Mouse (Mus musculus): Measurements from ENCODE around the gene Skint11.
"Not testable (repeated sequence)": the region's sequence is repeated elsewhere in the genome, so short reads cannot be mapped to it uniquely, and the experiment has no call there.

Gene Skint11

DNA sequence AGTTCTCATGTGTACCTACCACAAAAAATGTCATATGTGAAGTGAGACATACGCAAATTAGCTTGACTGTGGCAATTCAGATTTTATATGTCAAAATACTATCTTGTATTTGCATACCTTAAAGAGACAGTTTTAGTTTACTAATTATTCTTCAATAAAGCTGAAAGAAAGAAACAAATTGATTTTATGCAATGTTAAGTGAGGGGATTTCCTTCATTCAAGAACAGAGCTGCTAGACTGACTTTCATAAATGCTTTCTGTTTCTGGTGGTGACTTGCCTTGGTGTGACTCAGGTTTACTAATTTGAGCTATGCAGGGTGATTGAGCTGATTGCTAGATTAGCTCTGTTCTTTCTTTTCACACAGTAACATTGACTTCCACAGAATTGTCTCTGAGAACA lies at the start of gene Skint11:
Gene Skint11 (plus strand): TSS at position 301 of the 400 bp plus-strand sequence.
- no peak for DNase-seq (ENCODE audit: low spot score)

DNA sequence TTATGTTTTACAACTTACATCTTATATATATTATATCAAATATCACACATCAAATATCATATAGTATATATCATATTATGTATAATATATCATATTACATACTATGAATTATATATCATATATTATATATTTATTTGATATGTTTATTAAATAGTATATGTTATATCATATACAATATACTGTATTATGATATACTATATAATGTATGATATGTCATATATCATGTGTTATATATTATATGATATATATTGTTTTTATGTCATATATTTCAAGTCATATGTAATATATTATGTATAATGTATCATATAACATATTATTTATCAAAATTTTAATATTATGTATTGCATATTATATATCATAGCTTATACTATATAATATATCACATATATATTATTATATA lies 2.0 kb upstream of the Skint11 start:
- DNase-seq (ENCODE audit: low spot score), result no peak

DNA sequence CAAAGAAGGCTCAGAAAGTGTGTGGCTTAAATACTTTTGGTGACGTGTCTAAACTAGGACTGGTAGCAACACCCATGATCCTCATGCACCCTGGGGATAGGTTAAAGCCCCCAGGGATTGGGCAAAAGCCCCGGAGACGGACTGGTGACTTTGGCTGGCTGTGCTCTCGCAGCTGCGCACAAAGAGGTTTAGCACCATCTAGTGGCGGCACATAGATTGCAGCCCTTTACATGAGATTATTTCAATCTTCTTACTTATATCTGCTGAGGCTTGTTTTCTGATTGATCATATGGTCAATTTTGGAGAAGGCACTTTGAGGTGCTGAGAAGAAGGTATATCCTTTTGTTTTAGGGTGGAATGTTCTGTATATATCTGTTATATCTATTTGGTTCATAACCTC lies 9.7 kb downstream of the Skint11 start:
- not testable (repeated sequence) for DNase-seq (ENCODE audit: low spot score)

GRCm38 (mm10) chr4:114256906-114257305 lies 93.7 kb downstream of the Skint11 start:
- not testable (repeated sequence) for DNase-seq (ENCODE audit: low spot score)
